Mouse (Mus musculus): ENCODE measurements around the gene Rexo1.

DNA sequence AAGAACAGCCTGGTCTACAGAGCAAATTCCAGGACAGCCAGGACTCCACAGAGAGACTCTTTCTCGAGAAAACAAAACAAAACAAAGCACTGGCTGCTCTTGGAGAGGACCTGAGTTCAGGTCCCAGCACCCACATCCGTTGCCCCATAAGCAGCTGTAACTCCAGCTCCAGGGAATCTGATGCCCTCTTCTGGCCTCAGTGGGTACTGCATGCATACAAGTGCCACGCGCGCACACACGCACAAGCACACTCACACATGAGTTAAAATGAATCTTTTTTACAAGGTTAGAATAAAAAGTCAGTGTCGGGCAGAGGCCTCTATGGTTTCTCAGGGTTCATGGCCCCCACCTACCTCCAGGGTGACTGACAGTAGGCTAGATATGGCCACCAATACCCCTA, 38.1 kb downstream of the Rexo1 start:
- TF ChIP-seq POLR2A (IDR thresholded peaks at IDR 0.05; ENCODE audit: control insufficient read depth, extremely low read depth, insufficient read depth, low read length, poor library complexity) (no peak), CTCF (IDR thresholded peaks at IDR 0.05; ENCODE audit: borderline replicate concordance, control insufficient read depth, extremely low read depth, insufficient read depth, low read length, poor library complexity) (peak; percentile 52; the same call in 1 of the 2 replicates)
